Mouse (Mus musculus): ENCODE data around the gene Gemin2. TPM values are rescaled to one million over a fixed set of nuclear protein-coding genes. Genes with fewer than 3 reads are reported as not detected.

The Gemin2 gene
- total RNA-seq, 1 experiment = 24.5 TPM

DNA sequence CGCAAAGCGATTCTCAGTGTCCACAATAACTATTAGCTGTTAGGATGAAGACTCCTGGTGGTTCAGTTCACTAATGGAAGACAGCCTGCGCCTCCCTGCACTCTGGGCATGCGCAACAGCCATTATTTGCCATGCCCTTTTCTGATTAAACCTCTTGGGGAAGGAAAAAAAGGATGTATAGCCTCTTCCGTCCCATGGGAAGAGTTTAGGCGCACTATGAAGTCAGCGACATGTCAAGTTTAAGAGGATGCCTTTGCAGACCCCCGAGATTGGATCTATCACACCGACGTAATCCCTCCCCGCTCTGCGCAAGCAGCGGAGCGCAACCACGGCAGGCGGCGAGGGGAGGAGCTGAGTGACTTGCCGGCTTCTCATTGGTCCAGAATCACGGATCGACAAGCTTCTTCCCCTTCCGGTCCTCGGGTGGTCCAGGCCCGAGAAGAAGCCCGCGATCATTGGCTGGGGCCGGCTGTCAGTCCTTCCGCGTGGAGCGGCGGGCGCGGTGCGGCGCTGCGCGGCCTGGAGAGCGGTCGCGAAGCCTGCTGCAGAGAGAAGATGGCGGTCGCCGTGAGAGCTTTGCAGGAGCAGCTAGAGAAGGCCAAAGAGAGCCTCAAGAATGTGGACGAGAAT is 53.4 kb downstream of the Gemin2 start, which contains the start of gene Pnn:
Gene Pnn, plus strand, starts transcription at position 437 of the 630 bp plus-strand sequence.
- DNase-seq (ENCODE audit: low read depth, low spot score) = peak; percentile 93
- H3K36me3 ChIP-seq (ENCODE audit: control insufficient read depth, insufficient read depth, low read length, poor library complexity, severe bottlenecking) = peaks cover 24% of the 10 kb centered on the region
- H3K27ac ChIP-seq (ENCODE audit: insufficient read depth, low read depth, low read length, poor library complexity, severe bottlenecking) = peak within 1 kb of the TSS; percentile 78
- H3K4me3 ChIP-seq (ENCODE audit: insufficient read depth in 1 of 2, low read depth in 1 of 2, low read length in 2 of 2, poor library complexity in 1 of 2, severe bottlenecking in 1 of 2) = peak within 1 kb of the TSS; percentile 81 to 92
- H3K9ac ChIP-seq (ENCODE audit: insufficient read depth, low read depth, low read length, poor library complexity, severe bottlenecking) = peak within 1 kb of the TSS; percentile 97
- H3K9me3 ChIP-seq (ENCODE audit: control insufficient read depth, insufficient read depth, low read depth, low read length) = no peaks in the 10 kb centered on the region
- peaks cover 0 to 4% of the 10 kb centered on the region in 2 experiments; a peak in 1 of 4 replicates for H3K4me1 ChIP-seq (ENCODE audit: control insufficient read depth in 2 of 2, insufficient read depth in 2 of 2, low read length in 2 of 2, poor library complexity in 1 of 2)
- TF ChIP-seq HCFC1 (IDR thresholded peaks at IDR 0.05; ENCODE audit: borderline replicate concordance, insufficient read depth, low read length) (no peak), MAFK (IDR thresholded peaks at IDR 0.05; ENCODE audit: insufficient read depth, low read depth, low read length) (no peak), ZC3H11A (IDR thresholded peaks at IDR 0.05; ENCODE audit: borderline replicate concordance, low read depth, low read length) (no peak), ZNF384 (IDR thresholded peaks at IDR 0.05; ENCODE audit: low read depth, low read length) (no peak), CHD2 (IDR thresholded peaks at IDR 0.05; ENCODE audit: low read depth, low read length) (peak; percentile 57; the same call in 1 of the 2 replicates)
- in situ Hi-C loops (cut with MboI; ENCODE audit: low sequenced_read_pairs in 2 of 2, unreplicated experiment in 2 of 2) = no loop called here

- peak overlapping the region; percentile 81 to 92 for H3K4me3 ChIP-seq (ENCODE audit: insufficient read depth in 1 of 2, low read depth in 1 of 2, low read length in 2 of 2, poor library complexity in 1 of 2, severe bottlenecking in 1 of 2)
- peak overlapping the region; percentile 78 for H3K27ac ChIP-seq (ENCODE audit: insufficient read depth, low read depth, low read length, poor library complexity, severe bottlenecking)
- in situ Hi-C loops (cut with MboI; ENCODE audit: low sequenced_read_pairs in 2 of 2, unreplicated experiment in 2 of 2) = no loop called here
- TF ChIP-seq HCFC1 (IDR thresholded peaks at IDR 0.05; ENCODE audit: borderline replicate concordance, insufficient read depth, low read length) (no peak), MAFK (IDR thresholded peaks at IDR 0.05; ENCODE audit: insufficient read depth, low read depth, low read length) (no peak), ZNF384 (IDR thresholded peaks at IDR 0.05; ENCODE audit: low read depth, low read length) (no peak), ZC3H11A (IDR thresholded peaks at IDR 0.05; ENCODE audit: borderline replicate concordance, low read depth, low read length) (no peak), CHD2 (IDR thresholded peaks at IDR 0.05; ENCODE audit: low read depth, low read length) (no peak)
- no peaks in the 10 kb centered on the region for H3K9me3 ChIP-seq (ENCODE audit: control insufficient read depth, insufficient read depth, low read depth, low read length)
- peaks cover 29% of the 10 kb centered on the region for H3K36me3 ChIP-seq (ENCODE audit: control insufficient read depth, insufficient read depth, low read length, poor library complexity, severe bottlenecking)
- DNase-seq (ENCODE audit: low read depth, low spot score) = no peak
- peak overlapping the region; percentile 97 for H3K9ac ChIP-seq (ENCODE audit: insufficient read depth, low read depth, low read length, poor library complexity, severe bottlenecking)
- H3K4me1 ChIP-seq (ENCODE audit: control insufficient read depth in 2 of 2, insufficient read depth in 2 of 2, low read length in 2 of 2, poor library complexity in 1 of 2) = peaks cover 0 to 4% of the 10 kb centered on the region in 2 experiments; a peak in 1 of 4 replicates
Observed at GRCm38 (mm10) chr12:59067095-59067494, 53.9 kb downstream of the Gemin2 start.

GRCm38 (mm10) chr12:59068791-59069190 is 55.6 kb downstream of the Gemin2 start:
- Histone ChIP-seq H3K36me3 (ENCODE audit: control insufficient read depth, insufficient read depth, low read length, poor library complexity, severe bottlenecking) (peaks cover 34% of the 10 kb centered on the region), H3K4me3 (ENCODE audit: insufficient read depth in 1 of 2, low read depth in 1 of 2, low read length in 2 of 2, poor library complexity in 1 of 2, severe bottlenecking in 1 of 2) (no peak overlapping the region), H3K9ac (ENCODE audit: insufficient read depth, low read depth, low read length, poor library complexity, severe bottlenecking) (no peak overlapping the region), H3K4me1 (ENCODE audit: control insufficient read depth in 2 of 2, insufficient read depth in 2 of 2, low read length in 2 of 2, poor library complexity in 1 of 2) (peaks cover 0 to 4% of the 10 kb centered on the region in 2 experiments; a peak in 1 of 4 replicates), H3K27ac (ENCODE audit: insufficient read depth, low read depth, low read length, poor library complexity, severe bottlenecking) (no peak overlapping the region), H3K9me3 (ENCODE audit: control insufficient read depth, insufficient read depth, low read depth, low read length) (no peaks in the 10 kb centered on the region)
- in situ Hi-C loops (cut with MboI; ENCODE audit: low sequenced_read_pairs in 2 of 2, unreplicated experiment in 2 of 2) = no loop called here
- no peak for DNase-seq (ENCODE audit: low read depth, low spot score)
- TF ChIP-seq MAFK (IDR thresholded peaks at IDR 0.05; ENCODE audit: insufficient read depth, low read depth, low read length) = no peak
- no peak for TF ChIP-seq CHD2 (IDR thresholded peaks at IDR 0.05; ENCODE audit: low read depth, low read length)

GRCm38 (mm10) chr12:59072286-59072685 is 59.1 kb downstream of the Gemin2 start:
- in situ Hi-C loops (cut with MboI; ENCODE audit: low sequenced_read_pairs in 2 of 2, unreplicated experiment in 2 of 2) = no loop called here
- no peak for DNase-seq (ENCODE audit: low read depth, low spot score)
- TF ChIP-seq MAFK (IDR thresholded peaks at IDR 0.05; ENCODE audit: insufficient read depth, low read depth, low read length) (no peak), ZNF384 (IDR thresholded peaks at IDR 0.05; ENCODE audit: low read depth, low read length) (no peak), CHD2 (IDR thresholded peaks at IDR 0.05; ENCODE audit: low read depth, low read length) (no peak), HCFC1 (IDR thresholded peaks at IDR 0.05; ENCODE audit: borderline replicate concordance, insufficient read depth, low read length) (no peak), ZC3H11A (IDR thresholded peaks at IDR 0.05; ENCODE audit: borderline replicate concordance, low read depth, low read length) (no peak)
- no peaks in the 10 kb centered on the region for H3K9me3 ChIP-seq (ENCODE audit: control insufficient read depth, insufficient read depth, low read depth, low read length)
- no peak overlapping the region for H3K27ac ChIP-seq (ENCODE audit: insufficient read depth, low read depth, low read length, poor library complexity, severe bottlenecking)
- H3K36me3 ChIP-seq (ENCODE audit: control insufficient read depth, insufficient read depth, low read length, poor library complexity, severe bottlenecking) = peaks cover 37% of the 10 kb centered on the region
- no peak overlapping the region for H3K9ac ChIP-seq (ENCODE audit: insufficient read depth, low read depth, low read length, poor library complexity, severe bottlenecking)
- peaks cover 0 to 3% of the 10 kb centered on the region in 2 experiments; a peak in 1 of 4 replicates for H3K4me1 ChIP-seq (ENCODE audit: control insufficient read depth in 2 of 2, insufficient read depth in 2 of 2, low read length in 2 of 2, poor library complexity in 1 of 2)
- H3K4me3 ChIP-seq (ENCODE audit: insufficient read depth in 1 of 2, low read depth in 1 of 2, low read length in 2 of 2, poor library complexity in 1 of 2, severe bottlenecking in 1 of 2) = no peak overlapping the region
